Mouse (Mus musculus) lung, postnatal 0 days (tissue): ENCODE measurements around the gene Cgref1. TPM values are rescaled to one million over a fixed set of nuclear protein-coding genes. Genes with fewer than 3 reads are reported as not detected.
A peak's percentile ranks its signal among the peaks of the same experiment; 100 is the strongest.

Experiments used
- ATAC-seq: fragments of 200-750 bp; cut with Nextera tagmentation; 2 replicates; pipeline ENCODE4 v1.8.0; 2017; ENCODE audit warnings: moderate library complexity
- DNase-seq: peaks from one replicate; pipeline ENCODE4 v3.0.0-alpha.2; 2016; ENCODE audit warnings: low spot score
- H3K27ac ChIP-seq: fragments of 300-500 bp; sonication (generic); 2 replicates; pipeline ENCODE4 v1.5.1; 2014; ENCODE audit warnings: antibody characterized with exemption, mild to moderate bottlenecking, low read length, mixed read lengths
- H3K27me3 ChIP-seq: fragments of 300-500 bp; sonication (generic); replicated peaks from 2 replicates; pipeline ENCODE4 v1.6.1; 2014; ENCODE audit warnings: low read length, mixed read lengths; ENCODE audit not compliant: insufficient read depth
- H3K36me3 ChIP-seq: fragments of 300-500 bp; sonication (generic); 2 replicates; pipeline ENCODE4 v1.6.1; 2014; ENCODE audit warnings: low read length, mixed read lengths; ENCODE audit not compliant: insufficient read depth
- H3K4me1 ChIP-seq: fragments of 300-500 bp; sonication (generic); 2 replicates; pipeline ENCODE4 v1.6.1; 2014; ENCODE audit warnings: antibody characterized with exemption, low read depth, low read length, mixed read lengths; ENCODE audit not compliant: insufficient read depth
- H3K4me2 ChIP-seq: fragments of 300-500 bp; sonication (generic); replicated peaks from 2 replicates; pipeline ENCODE4 v1.6.1; 2014; ENCODE audit warnings: low read depth, mild to moderate bottlenecking, low read length, moderate library complexity, mixed read lengths
- H3K4me3 ChIP-seq: fragments of 300-500 bp; sonication (generic); 2 replicates; pipeline ENCODE4 v1.5.1; 2014; ENCODE audit warnings: low read depth, low read length
- H3K9ac ChIP-seq: fragments of 300-500 bp; sonication (generic); replicated peaks from 2 replicates; pipeline ENCODE4 v1.6.1; 2014; ENCODE audit warnings: low read depth, mild to moderate bottlenecking
- H3K9me3 ChIP-seq: fragments of 300-500 bp; sonication (generic); 2 replicates; pipeline ENCODE4 v1.6.1; 2016; ENCODE audit warnings: low read length, mixed read lengths
- CTCF ChIP-seq: IDR thresholded peaks from 2 replicates; pipeline ENCODE4 v1.5.1; 2016; ENCODE audit warnings: antibody characterized with exemption, mild to moderate bottlenecking
- EP300 ChIP-seq: IDR thresholded peaks from 2 replicates; pipeline ENCODE4 v1.6.1; 2016; ENCODE audit warnings: antibody characterized with exemption, mild to moderate bottlenecking, control low read depth
- WGBS: fragments of 180-500 bp; shearing (Covaris S2); extraction: QIAGEN DNeasy Blood & Tissue Kit; methylation state at CpG from one replicate; pipeline ENCODE4 v1.1.7; 2014; 5-methylcytosine and 5-hydroxymethylcytosine counted together
- polyA plus RNA-seq: library from polyadenylated mRNA; unstranded; fragments of >200 nt; fragmentation: Nextera tagmentation; extraction: Ambion mirVana; gene quantifications from 2 replicates; pipeline ENCODE4 v1.2.1, GENCODE M21; 2015

Gene Cgref1
- polyA plus RNA-seq, 1 experiment from 2014 or later = 2.3 TPM

GRCm38 (mm10) chr5:30943004-30943403 lies 2.4 kb downstream of the Cgref1 start:
- ATAC-seq (no peak), DNase-seq (no peak)

GRCm38 (mm10) chr5:30934725-30935461 lies 10.5 kb downstream of the Cgref1 start:
- Histone ChIP-seq H3K27me3 (no peaks in the 10 kb centered on the region), H3K4me1 (no peaks in the 10 kb centered on the region), H3K4me3 (no peak overlapping the region), H3K36me3 (no peaks in the 10 kb centered on the region), H3K9me3 (no peaks in the 10 kb centered on the region), H3K9ac (no peak overlapping the region), H3K27ac (no peak overlapping the region), H3K4me2 (no peak overlapping the region)
- no peak for DNase-seq
- no peak for ATAC-seq
- TF ChIP-seq CTCF (peak; percentile 39), EP300 (no peak)
- WGBS = 90% methylated on average over 5 of the region's 5 CpGs

More at GRCm38 (mm10) chr5:30943004-30943403, 2.4 kb downstream of the Cgref1 start:
- Histone ChIP-seq H3K4me1 (no peaks in the 10 kb centered on the region), H3K27ac (no peak overlapping the region), H3K9ac (no peak overlapping the region), H3K9me3 (no peaks in the 10 kb centered on the region), H3K27me3 (no peaks in the 10 kb centered on the region), H3K4me3 (no peak overlapping the region), H3K36me3 (no peaks in the 10 kb centered on the region), H3K4me2 (no peak overlapping the region)
- TF ChIP-seq EP300 (no peak), CTCF (peak; percentile 50)
- WGBS = 92% methylated on average over 2 of the region's 2 CpGs

GRCm38 (mm10) chr5:30933705-30934104 lies 11.7 kb downstream of the Cgref1 start:
- TF ChIP-seq EP300 (no peak), CTCF (no peak)
- Histone ChIP-seq H3K4me2 (no peak overlapping the region), H3K4me1 (no peaks in the 10 kb centered on the region), H3K9me3 (no peaks in the 10 kb centered on the region), H3K4me3 (no peak overlapping the region), H3K27ac (no peak overlapping the region), H3K36me3 (no peaks in the 10 kb centered on the region), H3K9ac (no peak overlapping the region), H3K27me3 (no peaks in the 10 kb centered on the region)
- 56% methylated on average over 5 of the region's 5 CpGs for WGBS
- DNase-seq (no peak), ATAC-seq (no peak)

- DNase-seq = no peak
- 72% methylated on average over 4 of the region's 4 CpGs for WGBS
- H3K4me1 ChIP-seq = no peaks in the 10 kb centered on the region
- no peak overlapping the region for H3K9ac ChIP-seq
- H3K4me2 ChIP-seq = no peak overlapping the region
- H3K9me3 ChIP-seq = no peaks in the 10 kb centered on the region
- H3K36me3 ChIP-seq = no peaks in the 10 kb centered on the region
- no peak overlapping the region for H3K4me3 ChIP-seq
- TF ChIP-seq CTCF (no peak), EP300 (no peak)
- no peak overlapping the region for H3K27ac ChIP-seq
- no peaks in the 10 kb centered on the region for H3K27me3 ChIP-seq
- ATAC-seq = no peak
These were observed 14.0 kb downstream of the Cgref1 start for GRCm38 (mm10) chr5:30931378-30931777.

GRCm38 (mm10) chr5:30930846-30931245 lies 14.5 kb downstream of the Cgref1 start:
- no peak overlapping the region for H3K27ac ChIP-seq
- H3K36me3 ChIP-seq = no peaks in the 10 kb centered on the region
- TF ChIP-seq EP300 (no peak), CTCF (no peak)
- ATAC-seq (no peak), DNase-seq (no peak)
- no peak overlapping the region for H3K4me2 ChIP-seq
- H3K9ac ChIP-seq = no peak overlapping the region
- no peaks in the 10 kb centered on the region for H3K9me3 ChIP-seq
- no peak overlapping the region for H3K4me3 ChIP-seq
- no peaks in the 10 kb centered on the region for H3K4me1 ChIP-seq
- WGBS = 65% methylated on average over 6 of the region's 6 CpGs
- no peaks in the 10 kb centered on the region for H3K27me3 ChIP-seq

- H3K36me3 ChIP-seq = no peaks in the 10 kb centered on the region
- H3K4me3 ChIP-seq = no peak overlapping the region
- H3K27me3 ChIP-seq = no peaks in the 10 kb centered on the region
- no peaks in the 10 kb centered on the region for H3K9me3 ChIP-seq
- H3K4me1 ChIP-seq = no peaks in the 10 kb centered on the region
- DNase-seq (peak; percentile 87), ATAC-seq (peak; percentile 61)
- H3K9ac ChIP-seq = no peak overlapping the region
- no peak overlapping the region for H3K4me2 ChIP-seq
- WGBS = 41% methylated on average over 4 of the region's 4 CpGs
- no peak overlapping the region for H3K27ac ChIP-seq
- TF ChIP-seq EP300 (no peak), CTCF (peak; percentile 83)
These were observed 15.3 kb downstream of the Cgref1 start for GRCm38 (mm10) chr5:30930121-30930520.
